ENCODE assay signal across 13 mouse cellular contexts in genomic region chr2:117748892-117749291, GRCm38 (mm10).
DNase-seq lines count a peak whose midpoint lies in the region; ATAC-seq lines count a peak whose summit lies in the region.
"Had no signal": no experiment of that assay in that cellular context is flagged by ENCODE, and none has a peak within 500 bp of the region (broad histone marks: within the 10 kb centered on the region; RNA-seq: fewer than 3 reads in every experiment).

No protein-coding gene starts in this region.

- H3K9ac ChIP-seq in heart, embryonic 13.5 days = no peak overlapping the region
- no peak overlapping the region for H3K9ac ChIP-seq in forebrain, embryonic 16.5 days (replicated peaks; ENCODE audit: low read depth, low read length)
- H3K9ac ChIP-seq: embryonic facial prominence, embryonic 15.5 days had no signal

- H3K9me3 ChIP-seq in heart, embryonic 13.5 days = peaks cover 3% of the 10 kb centered on the region; the same call in 1 of the 2 replicates
- H3K9me3 ChIP-seq in forebrain, embryonic 16.5 days (ENCODE audit: control insufficient read depth, low read length) = no peaks in the 10 kb centered on the region

- WGBS in heart, embryonic 13.5 days = 33% methylated on average over 4 of the region's 4 CpGs
- WGBS in forebrain, embryonic 16.5 days = 89% methylated on average over 4 of the region's 4 CpGs

- peak; percentile 6 for DNase-seq in gastrocnemius, postnatal 25 days
- DNase-seq in gastrocnemius, adult 18-20 months (ENCODE audit: low spot score) = no peak
- DNase-seq in adrenal gland, adult 2 months = peak; percentile 92
- DNase-seq in lung, postnatal 36 days = peak; percentile 50
- DNase-seq in spleen, adult 12 weeks (ENCODE audit: low spot score) = no peak
- no peak for DNase-seq in spleen, postnatal 36 days (ENCODE audit: low spot score in 2 of 2)
- DNase-seq: cerebellum, adult 8-10 months; kidney, adult 18-20 months had no signal

- peak overlapping the region; percentile 42; the same call in 1 of the 2 replicates for H3K27ac ChIP-seq in heart, embryonic 13.5 days (replicated peaks)
- no peak overlapping the region for H3K27ac ChIP-seq in forebrain, embryonic 16.5 days (ENCODE audit: low read length)
- H3K27ac ChIP-seq: embryonic facial prominence, embryonic 15.5 days had no signal

- no peak for ATAC-seq in heart, embryonic 13.5 days (ENCODE audit: extremely low read depth, insufficient number of reproducible peaks, low FRiP score, low TSS enrichment)
- no peak for ATAC-seq in forebrain, embryonic 16.5 days
- ATAC-seq: CD4-positive, CD25-positive, alpha-beta regulatory T cell, adult 4 months had no signal

- H3K4me2 ChIP-seq in heart, embryonic 13.5 days = no peak overlapping the region
- H3K4me2 ChIP-seq in forebrain, embryonic 16.5 days (ENCODE audit: low read length) = no peak overlapping the region
- H3K4me2 ChIP-seq: embryonic facial prominence, embryonic 15.5 days; midbrain, embryonic 11.5 days had no signal

- no peaks in the 10 kb centered on the region for H3K36me3 ChIP-seq in heart, embryonic 13.5 days
- no peaks in the 10 kb centered on the region for H3K36me3 ChIP-seq in forebrain, embryonic 16.5 days (ENCODE audit: control insufficient read depth, insufficient read depth)
- H3K36me3 ChIP-seq: embryonic facial prominence, embryonic 15.5 days had no signal

- peaks cover 16% of the 10 kb centered on the region for H3K4me1 ChIP-seq in heart, embryonic 13.5 days
- no peaks in the 10 kb centered on the region for H3K4me1 ChIP-seq in forebrain, embryonic 16.5 days (replicated peaks; ENCODE audit: control insufficient read depth, insufficient read depth, low read length)
- H3K4me1 ChIP-seq: embryonic facial prominence, embryonic 15.5 days had no signal

- H3K27me3 ChIP-seq in heart, embryonic 13.5 days (replicated peaks) = no peaks in the 10 kb centered on the region
- H3K27me3 ChIP-seq in forebrain, embryonic 16.5 days (replicated peaks; ENCODE audit: control insufficient read depth, insufficient read depth, low read length) = no peaks in the 10 kb centered on the region
- H3K27me3 ChIP-seq: embryonic facial prominence, embryonic 15.5 days had no signal

- H3K4me3 ChIP-seq in heart, embryonic 13.5 days = no peak overlapping the region
- H3K4me3 ChIP-seq in forebrain, embryonic 16.5 days (replicated peaks; ENCODE audit: low read length) = no peak overlapping the region
- H3K4me3 ChIP-seq: embryonic facial prominence, embryonic 15.5 days had no signal

Comparison
In these comparisons a context has a peak if more than half of its experiments do, and no peak if none do; other contexts are left out.
1. DNase-seq: peak in gastrocnemius, postnatal 25 days (single experiment), adrenal gland, adult 2 months (single experiment) and lung, postnatal 36 days (single experiment); none in gastrocnemius, adult 18-20 months (single experiment), spleen, adult 12 weeks (single experiment) and spleen, postnatal 36 days (0 of 2).